Mouse (Mus musculus) olfactory bulb, adult 2 months (tissue): ENCODE results near the gene Angptl8.

Source experiments
- CTCF ChIP-seq: fragments of 200-500 bp; IDR thresholded peaks from 2 replicates; pipeline ENCODE4 v1.5.1; 2012; ENCODE audit warnings: low read depth, mild to moderate bottlenecking, low read length, moderate library complexity; ENCODE audit not compliant: insufficient read depth
- POLR2A ChIP-seq: fragments of 200-500 bp; IDR thresholded peaks from 2 replicates; pipeline ENCODE4 v1.6.1; 2012; ENCODE audit warnings: mild to moderate bottlenecking, low read depth, low read length, moderate library complexity; ENCODE audit not compliant: insufficient read depth

- TF ChIP-seq POLR2A (no peak), CTCF (no peak)
These were observed 2.4 kb downstream of the Angptl8 start for GRCm38 (mm10) chr9:21837690-21838089.
